Mouse (Mus musculus): ENCODE data around the gene Washc4. TPM values are rescaled to one million over a fixed set of nuclear protein-coding genes. Genes with fewer than 3 reads are reported as not detected.

The Washc4 gene
- polyA plus RNA-seq, 1 experiment from 2014 or later = 44.8 TPM

DNA sequence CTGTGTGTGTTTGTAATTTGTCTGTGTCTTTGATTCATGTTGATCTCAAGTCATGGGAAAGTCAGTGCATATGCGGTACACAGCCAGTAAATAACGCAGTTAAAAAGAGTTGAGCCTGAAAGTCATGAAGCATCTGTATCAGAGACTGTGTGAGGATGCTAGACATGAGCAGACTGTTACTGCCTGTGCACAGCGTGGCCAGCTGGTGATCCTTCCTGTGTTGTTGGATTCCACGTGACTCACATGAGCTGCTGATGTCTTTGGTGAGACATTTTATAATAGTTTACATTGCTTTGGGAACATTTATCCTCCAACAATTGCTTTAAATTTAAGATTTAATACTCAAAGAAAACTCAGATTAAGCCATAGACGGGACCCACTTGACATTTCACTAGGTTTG is 51.0 kb downstream of the Washc4 start:
- DNase-seq (ENCODE audit: low spot score) = no peak

DNA sequence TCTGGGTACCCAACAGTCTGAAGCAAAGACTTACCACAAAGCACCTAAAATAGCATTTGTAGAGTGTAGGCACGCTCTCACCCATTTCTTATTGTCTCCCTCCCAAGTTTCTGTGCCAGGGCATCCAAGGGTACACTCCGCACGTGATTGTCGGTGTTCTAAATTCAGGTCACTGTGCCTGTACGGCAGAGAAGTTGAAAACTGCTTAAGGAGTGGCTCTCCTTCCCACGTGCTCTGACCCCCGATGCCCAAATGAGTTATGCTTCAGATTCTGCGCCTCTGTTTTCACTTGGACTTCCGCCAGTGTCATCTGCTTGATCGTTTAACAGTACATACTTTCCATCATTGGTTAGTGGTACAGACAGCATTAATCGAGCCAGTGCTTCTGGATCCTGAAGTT is 57.1 kb downstream of the Washc4 start:
- no peak for DNase-seq (ENCODE audit: low spot score)

DNA sequence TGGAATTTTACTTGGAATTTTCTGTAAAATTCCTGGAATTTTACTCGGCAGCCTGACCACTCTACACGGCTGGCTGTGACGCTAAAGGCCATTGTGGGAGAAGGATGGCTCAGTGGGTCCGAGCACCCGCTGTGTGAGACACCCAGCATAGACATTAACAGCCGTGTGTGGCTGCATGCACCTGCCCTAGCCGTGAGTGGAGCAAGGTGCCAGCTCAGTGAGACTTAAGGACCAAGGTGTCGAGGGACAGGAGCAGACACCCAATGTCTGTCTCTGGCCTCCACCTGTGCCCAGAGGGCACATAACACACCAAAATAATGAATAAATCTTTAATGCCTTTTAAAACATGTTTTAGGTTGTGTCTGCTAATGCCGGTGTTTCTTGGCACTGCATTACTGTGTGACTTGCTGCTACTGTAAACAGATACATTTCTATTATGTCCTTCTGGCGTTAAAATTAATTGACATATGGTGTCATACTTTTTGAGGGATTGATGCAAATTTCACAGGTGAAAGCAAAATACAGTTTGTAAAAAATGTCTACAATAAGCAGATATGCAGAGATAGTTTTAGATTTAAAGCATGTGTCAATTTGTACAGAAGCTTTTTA is 60.5 kb downstream of the Washc4 start:
- DNase-seq (ENCODE audit: low spot score) = no peak

DNA sequence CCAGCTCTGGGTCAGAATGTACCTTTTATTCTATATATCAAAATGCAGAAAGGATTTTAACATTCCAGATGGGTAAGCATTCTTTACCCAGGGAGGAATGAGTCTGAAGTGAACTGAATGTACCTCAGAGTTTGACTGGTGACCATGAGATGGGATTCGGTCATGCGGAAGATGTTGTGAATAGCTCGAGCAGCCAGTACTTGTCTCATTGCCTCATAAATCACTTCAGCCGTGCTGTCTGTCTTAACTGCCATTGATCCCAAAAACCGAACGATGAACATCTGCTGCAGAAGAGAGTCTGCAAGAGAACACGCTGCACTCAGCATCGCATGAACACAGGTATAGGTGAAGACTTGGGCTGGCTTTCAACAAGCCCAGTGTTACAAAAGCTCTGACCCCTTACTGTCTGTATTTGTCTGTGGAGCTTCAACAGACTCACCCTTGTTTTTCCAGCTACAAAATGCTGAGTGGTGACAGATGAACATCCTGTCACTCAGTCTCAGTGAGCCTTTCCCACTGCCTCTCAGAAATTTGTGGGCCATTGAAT is 62.2 kb downstream of the Washc4 start:
- no peak for DNase-seq (ENCODE audit: low spot score)

DNA sequence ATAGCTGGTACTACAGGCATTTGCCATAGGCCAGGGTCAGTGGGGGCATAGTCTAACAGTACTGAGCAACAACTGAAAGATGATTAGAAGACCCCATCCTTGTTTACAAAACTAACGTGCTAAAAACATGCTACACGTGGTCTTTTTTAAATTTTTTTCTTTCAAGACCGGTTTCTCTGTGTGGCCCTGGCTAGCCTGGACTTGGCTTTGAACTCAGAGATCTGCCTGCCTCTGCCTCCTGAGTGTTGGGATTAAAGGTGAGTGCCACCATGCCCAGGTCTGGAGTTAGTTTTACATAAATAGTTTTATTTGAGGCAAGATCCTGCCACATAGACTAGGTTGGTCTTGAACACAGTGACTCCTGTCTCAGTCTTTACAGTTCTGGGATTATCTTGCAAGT is 63.6 kb downstream of the Washc4 start:
- DNase-seq (ENCODE audit: low spot score) = no peak

DNA sequence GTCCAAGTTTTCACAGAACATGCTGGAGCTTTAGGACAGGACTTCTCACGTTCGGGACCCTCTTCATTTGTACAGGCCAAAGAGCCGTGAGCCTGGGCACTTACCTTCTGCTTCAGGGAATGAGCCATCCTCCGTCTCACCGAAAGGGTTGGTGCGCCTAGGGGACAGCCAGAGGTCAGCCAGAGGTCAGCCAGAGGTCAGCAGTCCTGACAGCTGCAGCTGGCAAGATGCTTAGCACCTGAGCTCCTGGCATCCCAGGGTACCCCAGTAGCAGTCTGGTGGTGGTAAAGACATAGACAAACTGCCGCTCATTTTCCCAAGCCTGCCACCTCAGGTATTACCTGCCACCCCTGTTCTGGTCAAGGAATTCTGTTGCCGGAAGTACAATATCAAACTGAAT is 65.0 kb downstream of the Washc4 start:
- DNase-seq (ENCODE audit: low spot score) = no peak

DNA sequence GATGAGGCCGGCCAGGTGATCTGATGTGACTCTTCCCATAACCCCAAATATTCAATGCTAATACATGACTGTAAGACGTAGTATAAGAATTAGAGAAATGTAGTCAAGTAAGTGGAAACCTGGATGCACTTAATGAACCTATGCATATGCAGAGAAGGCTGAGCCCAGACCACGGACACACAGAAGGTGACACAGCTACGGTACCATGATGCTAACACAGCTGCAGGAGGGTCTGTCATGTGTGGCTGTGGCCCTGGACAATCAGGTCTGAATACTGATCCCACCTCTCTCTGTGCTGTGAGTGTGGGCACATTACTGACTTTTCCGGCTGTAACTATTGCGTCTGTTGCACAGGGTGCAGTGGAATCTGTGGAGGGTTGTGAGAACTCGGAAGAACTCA is 67.0 kb downstream of the Washc4 start:
- no peak for DNase-seq (ENCODE audit: low spot score)

DNA sequence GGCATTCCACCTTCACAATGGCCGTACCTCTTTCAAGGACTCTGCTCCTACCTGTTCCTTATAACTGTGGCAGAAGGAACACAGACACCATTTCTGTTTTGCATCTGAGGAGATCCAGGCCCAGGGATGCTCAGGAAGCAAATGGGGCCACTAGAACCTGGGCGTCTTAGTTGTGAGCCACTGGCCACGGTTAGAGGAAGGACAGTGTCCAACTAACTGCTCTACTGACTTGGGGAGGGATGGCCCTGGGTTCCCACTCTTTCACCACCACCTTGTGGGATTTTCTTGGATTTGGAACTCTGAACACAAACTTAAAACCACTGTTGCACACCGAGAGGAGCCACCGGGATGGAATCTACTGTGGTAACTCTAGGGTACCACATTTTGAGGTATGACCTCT is 68.3 kb downstream of the Washc4 start:
- DNase-seq (ENCODE audit: low spot score) = no peak

DNA sequence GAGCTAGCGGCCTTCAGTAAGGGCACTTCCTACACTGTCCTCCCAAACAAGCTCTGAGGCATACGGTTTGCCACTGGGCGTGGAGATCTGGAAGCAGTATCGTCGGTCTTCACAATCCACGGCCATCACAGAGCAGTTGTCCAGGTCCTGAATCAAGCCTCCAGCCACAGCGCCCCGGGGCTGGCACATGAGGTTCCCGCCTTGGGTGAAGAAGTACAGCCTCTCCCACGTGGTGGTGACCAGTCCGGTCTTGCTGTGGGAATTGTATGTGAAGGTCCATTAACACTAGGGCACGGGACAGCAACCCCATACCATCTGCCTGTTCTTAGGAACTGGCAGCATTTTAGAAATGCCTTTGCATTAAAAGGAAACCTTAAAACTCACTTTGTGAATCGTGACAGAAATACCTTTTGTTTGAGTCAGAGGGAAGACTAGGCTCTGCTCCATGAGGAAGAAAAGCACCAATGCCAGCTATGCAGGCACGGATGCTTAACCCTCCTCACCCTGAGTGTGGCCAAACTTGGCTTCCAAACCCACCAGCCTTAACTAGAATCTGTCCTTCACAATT is 69.2 kb downstream of the Washc4 start:
- DNase-seq (ENCODE audit: low spot score) = no peak

DNA sequence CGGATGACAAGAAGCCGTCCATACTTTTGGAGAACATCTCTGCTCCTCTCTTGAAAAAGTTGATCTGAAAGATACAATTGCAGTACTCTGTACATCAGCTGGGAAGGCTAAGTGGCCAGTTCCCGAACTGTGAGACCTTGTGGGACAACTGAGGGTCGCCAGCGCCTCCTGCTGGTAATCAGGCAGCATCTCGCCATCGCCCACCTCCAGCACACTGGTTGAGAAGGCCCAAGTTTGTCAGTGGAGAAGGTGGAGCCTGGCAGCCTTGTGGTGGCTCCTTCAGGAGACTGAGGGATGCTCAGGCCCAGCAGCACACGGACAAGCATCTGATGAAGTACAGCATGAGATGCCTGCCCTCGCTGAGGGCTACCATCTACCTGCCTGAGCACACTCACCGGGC is 73.8 kb downstream of the Washc4 start:
- peak; percentile 39 for DNase-seq (ENCODE audit: low spot score)

DNA sequence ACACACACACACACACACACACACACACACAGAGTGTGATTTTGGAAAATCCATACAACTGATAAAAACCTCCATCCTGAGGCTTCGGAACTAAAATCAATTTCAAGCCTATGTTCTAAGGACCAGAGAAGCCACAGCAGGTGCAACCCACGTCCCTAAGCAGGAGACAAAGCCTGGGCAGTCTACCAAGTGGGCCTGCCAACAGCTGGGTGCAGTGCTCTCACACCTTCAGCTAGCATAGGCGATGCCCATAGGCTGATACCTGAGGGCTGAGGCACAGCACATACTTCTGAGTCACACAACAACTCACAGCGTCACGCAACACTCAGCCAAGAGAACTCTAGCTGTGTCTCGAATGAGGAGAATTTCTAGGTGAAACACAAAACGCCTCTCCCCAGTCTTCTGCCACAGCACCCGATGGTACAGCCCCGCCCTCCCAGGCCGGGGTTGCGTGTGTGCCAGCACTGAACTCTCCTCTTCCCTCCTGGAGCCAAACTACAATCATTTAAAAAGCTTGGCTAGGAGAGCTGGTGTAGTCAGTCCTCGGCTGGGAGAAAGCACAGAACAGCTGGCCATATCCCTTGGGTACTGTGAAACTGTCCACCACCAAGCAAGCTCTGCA is 75.4 kb downstream of the Washc4 start:
- DNase-seq (ENCODE audit: low spot score) = no peak

DNA sequence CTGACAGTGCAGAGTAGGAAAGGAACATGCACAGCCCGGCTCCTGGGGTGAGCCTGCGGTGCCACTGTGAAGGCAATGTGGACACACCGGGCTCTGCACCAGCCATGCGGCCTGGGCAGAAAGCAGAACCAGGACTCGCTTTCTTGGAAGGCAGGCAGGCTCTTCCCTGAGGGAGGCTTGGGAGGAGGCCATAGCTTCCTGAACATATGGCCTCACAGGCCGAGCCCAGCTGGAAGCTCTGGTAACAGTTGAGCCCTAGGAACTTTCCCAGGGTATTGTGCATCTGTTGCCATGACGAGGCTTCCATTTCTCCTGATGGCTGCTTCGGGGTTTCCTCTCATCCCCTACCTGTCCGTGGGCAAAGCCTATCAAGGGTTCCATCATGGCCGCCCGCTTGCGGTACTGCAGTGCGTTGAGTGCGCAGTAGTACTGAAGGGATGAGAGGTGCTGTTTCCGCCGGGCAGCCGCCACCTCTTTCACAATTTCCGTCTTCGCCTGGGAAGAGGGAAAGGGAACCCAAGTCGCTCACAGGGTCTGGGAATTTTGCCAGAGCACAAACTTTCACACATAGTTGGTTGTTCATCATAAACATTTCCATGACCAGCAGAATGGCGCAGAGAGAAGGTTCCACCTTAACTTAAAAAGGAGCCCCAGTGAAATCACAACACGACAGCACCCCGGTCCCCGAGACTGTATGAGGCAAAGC is 77.0 kb downstream of the Washc4 start:
- no peak for DNase-seq (ENCODE audit: low spot score)

DNA sequence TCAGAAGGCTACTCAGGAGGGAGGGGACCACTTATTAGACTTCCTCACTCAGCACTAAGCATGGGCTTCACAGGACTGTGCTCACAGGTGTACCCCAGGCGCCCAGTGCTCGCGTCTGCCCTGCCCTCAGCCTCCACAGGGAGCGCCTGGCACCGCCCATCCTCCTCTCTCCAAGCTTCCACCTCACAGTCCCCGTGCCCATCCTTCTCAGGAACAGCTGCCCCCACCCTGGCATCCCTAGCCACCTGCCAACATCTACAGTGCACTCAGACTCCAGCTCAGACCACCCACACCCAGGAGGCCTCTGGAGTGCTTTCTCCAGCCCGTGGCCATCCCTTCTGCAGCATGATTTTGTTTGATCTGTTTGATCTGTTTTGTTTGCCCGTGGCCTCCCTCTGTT is 80.5 kb downstream of the Washc4 start:
- no peak for DNase-seq (ENCODE audit: low spot score)

DNA sequence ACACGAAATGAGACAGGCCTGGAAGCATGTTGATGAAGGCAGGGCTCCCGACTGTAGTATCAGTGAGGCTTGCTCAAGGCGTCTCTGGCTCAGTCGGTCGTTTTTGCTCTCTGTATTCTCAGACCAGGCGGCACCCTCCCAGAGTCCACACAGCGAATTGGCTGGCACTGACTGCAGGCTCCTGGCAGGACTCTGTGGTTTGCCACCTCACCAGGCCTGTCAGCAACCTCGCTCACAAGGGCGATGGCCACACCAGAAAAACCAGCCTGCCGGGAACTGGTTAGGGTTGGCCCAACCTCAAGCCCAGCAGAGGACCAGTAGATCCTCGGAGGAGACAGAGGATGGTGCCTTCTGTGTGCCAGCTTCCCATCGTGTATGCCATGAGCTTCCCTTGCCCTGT is 81.3 kb downstream of the Washc4 start:
- DNase-seq (ENCODE audit: low spot score) = no peak

DNA sequence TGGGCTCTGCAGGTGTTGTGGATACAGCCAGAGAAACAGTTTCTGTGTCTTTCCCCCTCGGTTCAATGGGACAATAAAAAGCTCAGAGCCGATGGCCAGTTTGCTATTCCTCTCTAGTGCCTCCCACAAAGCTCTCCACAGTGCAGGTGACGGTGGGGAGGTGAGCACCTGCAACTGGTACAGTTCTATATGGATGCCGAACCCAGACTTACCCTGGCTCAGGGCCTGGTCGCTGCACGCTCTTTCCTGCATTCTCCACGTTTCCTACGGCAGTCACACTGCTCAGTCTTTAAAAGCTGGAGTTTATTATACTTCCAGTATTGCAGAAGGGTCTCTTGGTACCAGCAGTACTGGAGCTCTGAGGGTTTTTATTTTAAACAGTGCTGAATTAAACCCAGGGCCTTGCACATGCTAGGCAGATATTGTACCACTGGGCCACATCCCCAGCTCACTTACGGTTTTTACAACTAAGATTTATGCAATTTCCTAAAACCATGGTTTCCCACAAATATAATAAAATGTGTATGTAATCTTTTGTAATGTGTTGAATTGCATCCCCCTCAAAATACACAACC is 83.6 kb downstream of the Washc4 start:
- no peak for DNase-seq (ENCODE audit: low spot score)

DNA sequence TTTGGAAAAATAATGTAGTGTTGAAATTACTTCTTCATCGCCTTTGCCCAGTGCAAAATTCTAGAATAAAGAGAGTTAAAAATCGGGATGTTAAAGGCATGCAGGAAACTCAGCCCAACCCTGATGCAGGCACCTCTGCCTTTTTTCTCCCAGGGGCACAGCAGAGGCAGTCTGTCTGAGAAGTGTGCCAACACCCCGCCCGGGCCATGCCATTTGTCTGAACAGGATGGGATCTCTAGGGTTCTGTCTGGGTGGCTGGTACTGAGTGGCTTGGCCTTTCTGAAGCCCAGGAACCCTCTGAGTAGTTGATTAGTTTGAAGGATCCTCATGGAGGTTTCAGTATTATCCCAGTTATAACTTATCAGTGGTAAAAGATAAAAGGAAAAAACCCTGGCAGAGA is 84.7 kb downstream of the Washc4 start:
- DNase-seq (ENCODE audit: low spot score) = no peak

DNA sequence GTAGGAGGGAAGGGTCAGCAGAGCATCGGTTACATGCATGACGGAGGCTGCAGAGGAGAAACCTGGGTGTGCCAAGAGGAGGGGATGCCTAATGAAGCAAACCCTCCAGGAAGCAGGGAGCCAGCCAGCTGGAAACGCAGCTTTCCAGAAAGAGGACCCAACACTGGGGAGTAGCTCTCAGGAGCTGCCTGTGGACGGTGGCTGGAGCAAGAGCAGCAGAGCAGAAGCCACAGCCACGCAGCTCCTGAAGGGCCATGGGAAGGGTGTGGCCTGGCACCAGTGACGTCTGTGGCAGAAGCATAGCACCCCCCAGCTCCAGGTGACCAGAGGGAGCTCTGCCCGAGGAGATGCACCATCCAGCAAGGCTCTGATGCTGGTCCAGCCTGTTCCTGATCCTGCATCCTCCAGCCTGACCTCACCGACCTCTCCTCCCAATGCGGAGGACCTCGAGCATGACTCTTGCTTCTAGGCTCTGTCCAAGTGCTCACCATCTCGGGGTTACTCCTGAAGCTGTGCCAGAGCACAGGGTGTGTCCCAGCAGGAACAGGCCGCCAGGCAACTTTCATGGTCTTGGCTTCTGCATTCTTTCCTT is 85.7 kb downstream of the Washc4 start:
- no peak for DNase-seq (ENCODE audit: low spot score)

DNA sequence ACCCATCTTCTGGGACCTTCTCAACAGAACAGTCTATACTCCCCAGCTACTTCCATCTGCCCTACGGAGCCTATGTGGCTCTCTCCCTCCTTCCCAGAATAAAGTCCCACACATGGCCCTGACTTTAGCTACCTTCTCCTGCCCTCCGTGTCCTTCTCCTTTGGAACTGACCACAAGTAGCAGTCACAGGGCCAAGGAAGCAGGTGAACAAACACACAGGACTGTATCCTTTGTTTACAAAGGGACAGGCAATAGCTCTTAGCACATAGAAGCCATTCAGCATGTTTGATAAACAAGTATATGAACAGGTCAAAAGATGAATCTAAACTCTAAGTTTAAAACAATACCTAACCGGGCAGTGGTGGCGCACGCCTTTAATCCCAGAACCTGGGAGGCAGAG is 86.3 kb downstream of the Washc4 start:
- DNase-seq (ENCODE audit: low spot score) = no peak

DNA sequence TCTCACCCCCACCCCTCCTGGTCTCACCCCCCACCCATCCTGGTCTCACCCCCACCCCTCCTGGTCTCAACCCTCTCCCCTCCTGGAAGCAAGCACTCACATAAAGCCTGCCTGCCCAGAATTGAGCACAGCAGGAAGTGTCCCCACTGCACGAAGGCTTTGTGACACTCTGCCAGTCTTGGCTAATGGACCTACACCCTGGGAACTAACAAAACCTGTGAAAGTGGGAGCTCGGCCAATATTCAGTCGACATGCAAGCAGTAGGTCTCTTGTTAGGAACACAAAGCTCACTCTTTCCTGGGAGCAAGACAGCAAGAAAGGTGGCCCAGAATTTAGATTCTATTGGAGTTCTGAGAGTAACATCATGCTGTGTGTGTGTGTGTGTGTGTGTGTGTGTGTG is 87.3 kb downstream of the Washc4 start:
- no peak for DNase-seq (ENCODE audit: low spot score)

DNA sequence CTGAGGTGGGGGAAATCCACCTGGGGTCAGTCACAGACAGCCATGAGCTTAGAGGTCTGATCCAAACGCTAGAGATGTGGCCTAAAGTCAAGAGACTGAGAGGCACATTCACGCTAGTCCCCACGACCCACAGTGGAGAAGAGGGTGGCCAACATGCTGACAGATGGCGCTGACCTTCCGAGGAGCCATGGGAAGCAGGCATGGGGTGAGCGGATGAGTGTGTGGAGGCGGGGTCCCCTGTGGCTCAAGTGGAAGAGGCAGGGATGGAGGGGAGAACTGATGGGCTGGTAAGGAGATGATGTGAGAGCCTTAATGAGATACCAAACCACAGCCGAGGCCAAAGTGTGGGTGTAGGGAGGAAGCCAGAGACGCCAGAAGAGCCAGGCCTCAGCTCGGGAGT is 88.2 kb downstream of the Washc4 start:
- no peak for DNase-seq (ENCODE audit: low spot score)

DNA sequence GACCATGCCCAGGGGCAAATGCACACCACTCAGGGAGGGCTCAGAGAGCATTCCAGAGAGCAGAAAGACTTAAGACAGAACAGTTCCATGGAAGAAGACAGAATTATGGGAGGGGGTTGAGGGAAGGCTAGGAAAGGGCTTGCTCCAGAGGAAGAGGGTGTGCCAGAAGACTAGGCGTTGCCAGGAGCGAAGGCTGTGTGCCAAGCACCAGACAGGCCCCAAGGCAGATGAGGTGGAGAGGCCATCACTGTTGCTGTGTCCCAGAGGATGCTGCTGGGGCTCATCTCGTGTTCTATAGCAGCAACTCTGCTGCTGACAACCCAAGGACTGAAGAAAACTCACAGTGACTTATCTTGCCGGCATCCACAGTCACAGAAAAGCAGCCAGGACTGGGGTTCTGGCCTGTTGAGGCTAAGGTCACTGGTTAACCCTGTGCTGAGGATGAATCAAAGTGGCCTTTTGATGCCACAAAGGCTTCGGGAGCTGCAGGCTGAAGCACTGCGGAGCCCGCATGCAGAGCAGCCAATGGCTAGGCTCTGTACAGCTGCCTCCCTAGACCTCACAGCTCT is 89.3 kb downstream of the Washc4 start:
- no peak for DNase-seq (ENCODE audit: low spot score)

Measured in thymus, postnatal 0 days (tissue).